Mouse (Mus musculus) stomach, embryonic 14.5 days (tissue): ENCODE results near the gene Gm17949. TPM values are rescaled to one million over a fixed set of nuclear protein-coding genes. Genes with fewer than 3 reads are reported as not detected.
"Not testable (repeated sequence)": the region's sequence is repeated elsewhere in the genome, so short reads cannot be mapped to it uniquely, and the experiment has no call there.

Source experiments
- ATAC-seq: fragments of 200-750 bp; cut with Nextera tagmentation; 2 replicates; pipeline ENCODE4 v1.8.0; 2017; ENCODE audit warnings: low read depth, moderate TSS enrichment; ENCODE audit not compliant: insufficient number of reproducible peaks, insufficient read depth, low FRiP score
- H3K27ac ChIP-seq: fragments of 300-500 bp; sonication (generic); 2 replicates; pipeline ENCODE4 v1.5.1; 2014; ENCODE audit warnings: mild to moderate bottlenecking, low read length, moderate library complexity, mixed read lengths
- H3K27me3 ChIP-seq: fragments of 300-500 bp; sonication (generic); 2 replicates; pipeline ENCODE4 v1.6.1; 2014; ENCODE audit warnings: low read length, control low read depth, mixed read lengths; ENCODE audit not compliant: control insufficient read depth, insufficient read depth
- H3K36me3 ChIP-seq: fragments of 300-500 bp; sonication (generic); 2 replicates; pipeline ENCODE4 v1.6.1; 2014; ENCODE audit warnings: mild to moderate bottlenecking, control low read depth, low read length, moderate library complexity, mixed read lengths; ENCODE audit not compliant: control insufficient read depth, insufficient read depth
- H3K4me1 ChIP-seq: fragments of 300-500 bp; sonication (generic); 2 replicates; pipeline ENCODE4 v1.6.1; 2014; ENCODE audit warnings: low read length, control low read depth, mixed read lengths; ENCODE audit not compliant: control insufficient read depth, insufficient read depth
- H3K4me2 ChIP-seq: fragments of 300-500 bp; sonication (generic); replicated peaks from 2 replicates; pipeline ENCODE4 v1.6.1; 2014; ENCODE audit warnings: low read depth, low read length, control low read depth
- H3K4me3 ChIP-seq: fragments of 300-500 bp; sonication (generic); 2 replicates; pipeline ENCODE4 v1.5.1; 2014; ENCODE audit warnings: low read depth, low read length, control low read depth
- H3K9ac ChIP-seq: fragments of 300-500 bp; sonication (generic); replicated peaks from 2 replicates; pipeline ENCODE4 v1.6.1; 2014; ENCODE audit warnings: low read depth, mild to moderate bottlenecking, control low read depth, low read length, moderate library complexity, mixed read lengths
- H3K9me3 ChIP-seq: fragments of 300-500 bp; sonication (generic); 2 replicates; pipeline ENCODE4 v1.6.1; 2016; ENCODE audit warnings: low read depth, low read length, control low read depth; ENCODE audit not compliant: control insufficient read depth
- WGBS: fragments of 180-500 bp; shearing (Covaris S2); extraction: QIAGEN DNeasy Blood & Tissue Kit; methylation state at CpG from one replicate; pipeline ENCODE4 v1.1.7; 2014; 5-methylcytosine and 5-hydroxymethylcytosine counted together
- polyA plus RNA-seq: library from polyadenylated mRNA; unstranded; fragments of >200 nt; fragmentation: Nextera tagmentation; extraction: Ambion mirVana; gene quantifications from 2 replicates; pipeline ENCODE4 v1.2.1, GENCODE M21; 2014

Gene Gm17949
- polyA plus RNA-seq, 1 experiment from 2014 or later: 0.77 TPM

GRCm38 (mm10) chr17:57047406-57047805 lies 36.1 kb downstream of the Gm17949 start:
- Histone ChIP-seq H3K4me1 (no peaks in the 10 kb centered on the region), H3K4me2 (no peak overlapping the region), H3K36me3 (peaks cover 8% of the 10 kb centered on the region; the same call in 1 of the 2 replicates), H3K27me3 (no peaks in the 10 kb centered on the region), H3K4me3 (no peak overlapping the region), H3K9me3 (no peaks in the 10 kb centered on the region), H3K9ac (no peak overlapping the region), H3K27ac (no peak overlapping the region)
- 37% methylated on average over 5 of the region's 5 CpGs for WGBS
- ATAC-seq: peak; percentile 49; the same call in 1 of the 2 replicates

- Histone ChIP-seq H3K27ac (no peak overlapping the region), H3K27me3 (no peaks in the 10 kb centered on the region), H3K9me3 (no peaks in the 10 kb centered on the region), H3K4me2 (no peak overlapping the region), H3K4me3 (no peak overlapping the region), H3K4me1 (no peaks in the 10 kb centered on the region), H3K36me3 (peaks cover 15% of the 10 kb centered on the region; the same call in 1 of the 2 replicates), H3K9ac (no peak overlapping the region)
- 95% methylated on average over 3 of the region's 3 CpGs for WGBS
- ATAC-seq: no peak
Measured at GRCm38 (mm10) chr17:57048816-57049215, 37.5 kb downstream of the Gm17949 start.

GRCm38 (mm10) chr17:57051679-57052078 lies 40.4 kb downstream of the Gm17949 start:
- H3K4me3 ChIP-seq, H3K4me1 ChIP-seq, H3K27me3 ChIP-seq, H3K9me3 ChIP-seq, ATAC-seq, H3K9ac ChIP-seq, H3K4me2 ChIP-seq, H3K27ac ChIP-seq: not testable (repeated sequence)
- peaks cover 11% of the 10 kb centered on the region; the same call in 1 of the 2 replicates for H3K36me3 ChIP-seq
- WGBS: 82% methylated on average over 4 of the region's 4 CpGs

GRCm38 (mm10) chr17:57056246-57056645 lies 45.0 kb downstream of the Gm17949 start:
- Histone ChIP-seq H3K27me3 (no peaks in the 10 kb centered on the region), H3K9me3 (no peaks in the 10 kb centered on the region), H3K9ac (no peak overlapping the region), H3K27ac (no peak overlapping the region), H3K36me3 (peaks cover 11% of the 10 kb centered on the region; the same call in 1 of the 2 replicates), H3K4me2 (no peak overlapping the region), H3K4me3 (no peak overlapping the region), H3K4me1 (peaks cover 3% of the 10 kb centered on the region; the same call in 1 of the 2 replicates)
- WGBS: 86% methylated on average over 3 of the region's 3 CpGs
- ATAC-seq: no peak

GRCm38 (mm10) chr17:57058891-57059485 lies 47.7 kb downstream of the Gm17949 start, which contains the start of gene Crb3:
Crb3 (plus strand) TSS chr17:57059105.
- peaks cover 3% of the 10 kb centered on the region; the same call in 1 of the 2 replicates for H3K4me1 ChIP-seq
- H3K36me3 ChIP-seq: no peaks in the 10 kb centered on the region; the same call in 1 of the 2 replicates
- peak within 1 kb of the TSS; percentile 74 for H3K4me2 ChIP-seq
- ATAC-seq: no peak
- H3K27ac ChIP-seq: peak within 1 kb of the TSS; percentile 73; the same call in 1 of the 2 replicates
- peak within 1 kb of the TSS; percentile 68 for H3K9ac ChIP-seq
- H3K4me3 ChIP-seq: peak within 1 kb of the TSS; percentile 78
- WGBS: 2% methylated on average over 17 of the region's 22 CpGs
- no peaks in the 10 kb centered on the region for H3K9me3 ChIP-seq
- H3K27me3 ChIP-seq: peaks cover 15% of the 10 kb centered on the region; the same call in 1 of the 2 replicates

- no peaks in the 10 kb centered on the region for H3K9me3 ChIP-seq
- peak within 1 kb of the TSS; percentile 74 for H3K4me2 ChIP-seq
- peak within 1 kb of the TSS; percentile 78 for H3K4me3 ChIP-seq
- H3K27me3 ChIP-seq: peaks cover 15% of the 10 kb centered on the region; the same call in 1 of the 2 replicates
- H3K36me3 ChIP-seq: no peaks in the 10 kb centered on the region; the same call in 1 of the 2 replicates
- peaks cover 3% of the 10 kb centered on the region; the same call in 1 of the 2 replicates for H3K4me1 ChIP-seq
- under 1% methylated on average over 37 of the region's 45 CpGs for WGBS
- peak within 1 kb of the TSS; percentile 73 for H3K27ac ChIP-seq
- ATAC-seq: peak; percentile 20; the same call in 1 of the 2 replicates
- H3K9ac ChIP-seq: peak within 1 kb of the TSS; percentile 68
Measured at GRCm38 (mm10) chr17:57059486-57059977, 48.3 kb downstream of the Gm17949 start, which contains the start of gene Slc25a23. Slc25a23 (minus strand) TSS chr17:57059863.

GRCm38 (mm10) chr17:57060231-57060801 lies 49.0 kb downstream of the Gm17949 start:
- H3K4me1 ChIP-seq: peaks cover 3% of the 10 kb centered on the region; the same call in 1 of the 2 replicates
- peak overlapping the region; percentile 78 for H3K4me3 ChIP-seq
- H3K27me3 ChIP-seq: peaks cover 15% of the 10 kb centered on the region; the same call in 1 of the 2 replicates
- H3K9me3 ChIP-seq: no peaks in the 10 kb centered on the region
- H3K27ac ChIP-seq: peak overlapping the region; percentile 73
- H3K36me3 ChIP-seq: no peaks in the 10 kb centered on the region; the same call in 1 of the 2 replicates
- WGBS: under 1% methylated on average over 44 of the region's 44 CpGs
- peak overlapping the region; percentile 74 for H3K4me2 ChIP-seq
- H3K9ac ChIP-seq: no peak overlapping the region
- ATAC-seq: peak; percentile 84

GRCm38 (mm10) chr17:57061069-57061468 lies 49.8 kb downstream of the Gm17949 start:
- H3K36me3 ChIP-seq: no peaks in the 10 kb centered on the region; the same call in 1 of the 2 replicates
- WGBS: 40% methylated on average over 10 of the region's 10 CpGs
- peaks cover 3% of the 10 kb centered on the region; the same call in 1 of the 2 replicates for H3K4me1 ChIP-seq
- no peak for ATAC-seq
- H3K27me3 ChIP-seq: peaks cover 15% of the 10 kb centered on the region; the same call in 1 of the 2 replicates
- H3K9ac ChIP-seq: no peak overlapping the region
- H3K4me2 ChIP-seq: peak overlapping the region; percentile 74; the same call in 1 of the 2 replicates
- H3K4me3 ChIP-seq: no peak overlapping the region
- peak overlapping the region; percentile 44; the same call in 1 of the 2 replicates for H3K27ac ChIP-seq
- H3K9me3 ChIP-seq: no peaks in the 10 kb centered on the region
